Mouse (Mus musculus) limb, embryonic 15.5 days (tissue): Measurements from ENCODE around the gene Hist1h4f. TPM values are rescaled to one million over a fixed set of nuclear protein-coding genes. Genes with fewer than 3 reads are reported as not detected.
"Not testable (repeated sequence)": the region's sequence is repeated elsewhere in the genome, so short reads cannot be mapped to it uniquely, and the experiment has no call there.

Experiments used
- ATAC-seq: fragments of 200-750 bp; cut with Nextera tagmentation; 2 replicates; pipeline ENCODE4 v1.8.0; 2017; ENCODE audit warnings: low read depth, moderate TSS enrichment; ENCODE audit not compliant: insufficient number of reproducible peaks, low FRiP score, low TSS enrichment
- H3K27ac ChIP-seq: fragments of 300-500 bp; sonication (generic); 2 replicates; pipeline ENCODE4 v1.5.1; 2015; ENCODE audit warnings: moderate library complexity, mild to moderate bottlenecking, inconsistent platforms
- H3K27me3 ChIP-seq: fragments of 300-500 bp; sonication (generic); 2 replicates; pipeline ENCODE4 v1.6.1; 2015; ENCODE audit warnings: inconsistent platforms
- H3K36me3 ChIP-seq: fragments of 300-500 bp; sonication (generic); 2 replicates; pipeline ENCODE4 v1.6.1; 2015; ENCODE audit warnings: inconsistent platforms
- H3K4me1 ChIP-seq: fragments of 300-500 bp; sonication (generic); 2 replicates; pipeline ENCODE4 v1.6.1; 2015; ENCODE audit warnings: inconsistent platforms
- H3K4me2 ChIP-seq: fragments of 300-500 bp; sonication (generic); 2 replicates; pipeline ENCODE4 v1.6.1; 2015; ENCODE audit warnings: mild to moderate bottlenecking, inconsistent platforms
- H3K4me3 ChIP-seq: fragments of 300-500 bp; sonication (generic); 2 replicates; pipeline ENCODE4 v1.5.1; 2015; ENCODE audit warnings: mild to moderate bottlenecking, inconsistent platforms
- H3K9ac ChIP-seq: fragments of 300-500 bp; sonication (generic); 2 replicates; pipeline ENCODE4 v1.6.1; 2015; ENCODE audit warnings: inconsistent platforms
- H3K9me3 ChIP-seq: fragments of 300-500 bp; sonication (generic); 2 replicates; pipeline ENCODE4 v1.6.1; 2016; ENCODE audit warnings: inconsistent platforms
- WGBS: fragments of 180-500 bp; shearing (Covaris S2); methylation state at CpG from one replicate; pipeline ENCODE4 v1.1.7; 2015; 5-methylcytosine and 5-hydroxymethylcytosine counted together
- polyA plus RNA-seq: library from polyadenylated mRNA; unstranded; fragments of >200 nt; fragmentation: Nextera tagmentation; extraction: Ambion mirVana; gene quantifications from 2 replicates; pipeline ENCODE4 v1.2.1, GENCODE M21; 2015

Hist1h4f gene
- polyA plus RNA-seq, 1 experiment from 2014 or later = 0.95 TPM

- peak overlapping the region; percentile 20; the same call in 1 of the 2 replicates for H3K9ac ChIP-seq
- no peaks in the 10 kb centered on the region for H3K36me3 ChIP-seq
- 1% methylated on average over 15 of the region's 15 CpGs for WGBS
- no peaks in the 10 kb centered on the region for H3K27me3 ChIP-seq
- H3K4me3 ChIP-seq = peak overlapping the region; percentile 53
- ATAC-seq = no peak
- peak overlapping the region; percentile 75 for H3K4me2 ChIP-seq
- H3K4me1 ChIP-seq = peaks cover 31% of the 10 kb centered on the region
- H3K9me3 ChIP-seq = no peaks in the 10 kb centered on the region
- peak overlapping the region; percentile 94 for H3K27ac ChIP-seq
These were observed 16.9 kb downstream of the Hist1h4f start for GRCm38 (mm10) chr13:23534368-23535131.

- H3K27me3 ChIP-seq, H3K36me3 ChIP-seq, H3K9me3 ChIP-seq: not testable (repeated sequence)
- Histone ChIP-seq H3K9ac (peak within 1 kb of the TSS; percentile 42; the same call in 1 of the 2 replicates), H3K27ac (peak within 1 kb of the TSS; percentile 94), H3K4me1 (peaks cover 31% of the 10 kb centered on the region), H3K4me3 (peak within 1 kb of the TSS; percentile 53), H3K4me2 (peak within 1 kb of the TSS; percentile 75)
- peak; percentile 47 for ATAC-seq
- WGBS = under 1% methylated on average over 25 of the region's 53 CpGs
These were observed 17.7 kb downstream of the Hist1h4f start, which contains the start of gene Hist1h2af for GRCm38 (mm10) chr13:23533560-23534367. Hist1h2af (plus strand) TSS chr13:23533906.

DNA sequence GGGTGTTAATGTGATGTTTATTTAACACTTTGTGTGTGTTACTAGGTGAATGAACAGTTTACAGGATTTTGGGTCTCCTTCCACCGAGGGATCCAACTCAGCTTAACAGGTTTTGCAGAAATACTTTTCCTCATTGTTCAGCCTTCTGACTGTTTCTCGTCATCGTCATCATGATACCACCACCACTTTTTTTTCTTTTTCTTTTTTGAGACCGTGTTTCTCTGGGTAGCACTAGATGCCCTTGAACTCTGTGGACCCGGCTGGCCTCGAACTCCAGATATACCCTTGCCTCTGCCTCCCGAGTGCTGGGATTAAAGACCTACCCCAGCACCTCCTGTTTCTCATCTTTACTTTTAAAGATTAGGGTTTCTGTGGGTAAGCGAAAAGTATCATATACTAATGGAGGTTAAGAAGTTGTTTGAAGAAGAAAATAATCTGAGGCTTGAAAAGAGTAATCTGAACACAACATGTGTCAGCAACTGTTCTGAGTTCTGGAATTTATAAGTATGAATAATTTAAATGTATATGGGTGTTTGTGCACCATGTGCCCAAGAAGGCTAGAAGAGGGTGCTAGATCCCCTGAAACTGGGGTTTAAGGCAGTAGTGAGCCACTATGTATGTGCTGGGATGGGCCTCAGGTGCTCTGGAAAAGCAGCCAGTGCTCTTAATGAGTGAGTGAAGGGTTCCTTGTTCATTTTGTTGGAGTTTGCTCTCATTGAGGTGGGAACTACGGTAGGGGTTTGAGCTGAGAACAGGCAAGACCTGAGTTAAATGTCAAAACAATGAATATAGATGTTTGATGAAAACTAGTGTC, 19.0 kb downstream of the Hist1h4f start:
- Histone ChIP-seq H3K9me3 (no peaks in the 10 kb centered on the region), H3K4me2 (peak overlapping the region; percentile 75), H3K9ac (peak overlapping the region; percentile 21; the same call in 1 of the 2 replicates), H3K4me1 (peaks cover 27% of the 10 kb centered on the region), H3K27me3 (no peaks in the 10 kb centered on the region), H3K4me3 (peak overlapping the region; percentile 53), H3K36me3 (no peaks in the 10 kb centered on the region), H3K27ac (peak overlapping the region; percentile 94)
- ATAC-seq = no peak
- WGBS = 16% methylated on average over 9 of the region's 9 CpGs

DNA sequence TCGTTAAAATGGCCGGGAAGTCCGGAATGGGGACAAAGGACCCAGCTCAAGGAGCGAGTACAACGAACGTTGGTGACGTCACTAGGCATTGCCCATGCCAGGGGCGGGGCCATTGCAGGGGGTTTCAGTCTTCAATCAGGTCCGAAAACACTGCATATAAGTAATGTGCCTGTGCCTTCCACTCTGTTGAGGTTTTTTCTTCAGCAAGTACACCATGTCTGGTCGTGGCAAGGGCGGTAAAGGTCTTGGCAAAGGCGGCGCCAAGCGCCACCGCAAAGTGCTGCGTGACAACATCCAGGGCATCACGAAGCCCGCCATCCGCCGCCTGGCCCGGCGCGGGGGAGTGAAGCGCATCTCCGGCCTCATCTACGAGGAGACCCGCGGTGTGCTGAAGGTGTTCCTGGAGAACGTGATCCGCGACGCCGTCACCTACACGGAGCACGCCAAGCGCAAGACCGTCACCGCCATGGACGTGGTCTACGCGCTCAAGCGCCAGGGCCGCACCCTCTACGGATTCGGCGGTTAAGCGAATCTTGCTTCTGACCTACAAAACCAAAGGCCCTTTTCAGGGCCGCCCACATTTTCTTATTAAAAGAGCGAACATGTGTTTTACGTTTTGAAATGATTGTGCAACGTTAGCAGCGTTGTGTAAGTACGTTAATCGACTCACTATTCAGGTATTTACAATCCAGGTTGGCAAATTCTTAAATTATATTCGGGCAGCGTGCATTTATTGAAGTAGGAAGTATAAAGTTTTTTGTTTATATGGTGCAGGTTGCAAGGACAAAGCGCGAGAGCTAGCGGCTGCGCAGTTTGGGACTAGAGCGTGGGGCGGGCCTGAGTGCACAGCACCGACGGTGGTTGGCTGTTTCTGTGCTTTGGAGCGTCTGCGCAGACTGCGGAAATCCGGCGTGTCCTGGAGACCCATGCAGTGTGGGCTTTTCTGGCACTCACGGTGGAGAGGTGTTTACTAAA, 20.3 kb downstream of the Hist1h4f start, which contains the start of gene Hist1h4h:
Hist1h4h (plus strand) TSS at position 150 of the 975 bp plus-strand sequence.
- H3K9ac ChIP-seq = peak within 1 kb of the TSS; percentile 29
- peak within 1 kb of the TSS; percentile 45 for H3K4me3 ChIP-seq
- no peaks in the 10 kb centered on the region for H3K9me3 ChIP-seq
- H3K4me2 ChIP-seq = peak within 1 kb of the TSS; percentile 75
- under 1% methylated on average over 60 of the region's 70 CpGs for WGBS
- no peaks in the 10 kb centered on the region for H3K27me3 ChIP-seq
- H3K4me1 ChIP-seq = peaks cover 25% of the 10 kb centered on the region
- H3K36me3 ChIP-seq = no peaks in the 10 kb centered on the region
- peak within 1 kb of the TSS; percentile 94 for H3K27ac ChIP-seq
- ATAC-seq = peak; percentile 76

- Histone ChIP-seq H3K4me1 (peaks cover 26% of the 10 kb centered on the region), H3K4me2 (peak overlapping the region; percentile 75), H3K27me3 (no peaks in the 10 kb centered on the region), H3K9ac (peak overlapping the region; percentile 29; the same call in 1 of the 2 replicates), H3K27ac (peak overlapping the region; percentile 94), H3K9me3 (no peaks in the 10 kb centered on the region), H3K36me3 (no peaks in the 10 kb centered on the region), H3K4me3 (peak overlapping the region; percentile 45)
- WGBS = under 1% methylated on average over 20 of the region's 20 CpGs
- ATAC-seq = no peak
These were observed 21.1 kb downstream of the Hist1h4f start for GRCm38 (mm10) chr13:23530181-23530900.

- Histone ChIP-seq H3K36me3 (no peaks in the 10 kb centered on the region), H3K4me1 (peaks cover 26% of the 10 kb centered on the region), H3K9ac (0 out of 2 replicates have a peak overlapping the region, but pooled peaks have one; percentile 17), H3K27me3 (no peaks in the 10 kb centered on the region), H3K9me3 (no peaks in the 10 kb centered on the region), H3K4me3 (peak overlapping the region; percentile 45), H3K4me2 (peak overlapping the region; percentile 75), H3K27ac (peak overlapping the region; percentile 94)
- no peak for ATAC-seq
- WGBS = 25% methylated on average over 2 of the region's 2 CpGs
These were observed 21.8 kb downstream of the Hist1h4f start for GRCm38 (mm10) chr13:23529480-23530165.

- no peak overlapping the region for H3K9ac ChIP-seq
- no peak for ATAC-seq
- no peak overlapping the region for H3K4me3 ChIP-seq
- H3K9me3 ChIP-seq = no peaks in the 10 kb centered on the region
- H3K27me3 ChIP-seq = no peaks in the 10 kb centered on the region
- peaks cover 24% of the 10 kb centered on the region for H3K4me1 ChIP-seq
- H3K36me3 ChIP-seq = no peaks in the 10 kb centered on the region
- WGBS = 61% methylated on average over 5 of the region's 5 CpGs
- no peak overlapping the region for H3K4me2 ChIP-seq
- no peak overlapping the region for H3K27ac ChIP-seq
These were observed 22.4 kb downstream of the Hist1h4f start for GRCm38 (mm10) chr13:23529005-23529404.

DNA sequence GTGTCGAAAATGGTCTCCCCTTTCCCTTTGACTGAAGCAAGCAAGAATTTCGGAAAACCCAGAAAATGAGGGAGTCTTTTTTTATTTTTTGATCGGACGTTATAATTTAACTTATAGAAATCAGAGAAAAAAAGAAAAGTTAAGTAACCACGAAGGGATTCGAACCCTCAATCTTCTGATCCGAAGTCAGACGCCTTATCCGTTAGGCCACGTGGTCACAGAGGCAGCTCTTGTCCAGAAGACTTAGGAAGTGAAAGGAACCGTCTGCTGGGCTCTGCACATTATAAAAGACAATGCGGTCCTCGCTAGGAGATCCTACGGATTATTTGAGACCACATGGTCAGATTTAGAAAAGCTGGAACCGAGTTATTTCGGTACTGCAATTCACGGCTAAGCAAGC, 25.1 kb downstream of the Hist1h4f start:
- under 1% methylated on average over 17 of the region's 17 CpGs for WGBS
- peaks cover 11% of the 10 kb centered on the region; the same call in 1 of the 2 replicates for H3K4me1 ChIP-seq
- ATAC-seq = peak; percentile 48; the same call in 1 of the 2 replicates
- peak overlapping the region; percentile 77 for H3K27ac ChIP-seq
- H3K9me3 ChIP-seq = no peaks in the 10 kb centered on the region
- no peak overlapping the region for H3K9ac ChIP-seq
- no peaks in the 10 kb centered on the region for H3K27me3 ChIP-seq
- no peaks in the 10 kb centered on the region for H3K36me3 ChIP-seq
- H3K4me2 ChIP-seq = peak overlapping the region; percentile 49
- H3K4me3 ChIP-seq = peak overlapping the region; percentile 50

GRCm38 (mm10) chr13:23525901-23526300, 25.5 kb downstream of the Hist1h4f start:
- no peak overlapping the region for H3K27ac ChIP-seq
- H3K9me3 ChIP-seq = no peaks in the 10 kb centered on the region
- peaks cover 11% of the 10 kb centered on the region; the same call in 1 of the 2 replicates for H3K4me1 ChIP-seq
- 2% methylated on average over 10 of the region's 10 CpGs for WGBS
- no peak overlapping the region for H3K9ac ChIP-seq
- peak overlapping the region; percentile 50 for H3K4me3 ChIP-seq
- no peak for ATAC-seq
- H3K36me3 ChIP-seq = no peaks in the 10 kb centered on the region
- peak overlapping the region; percentile 49 for H3K4me2 ChIP-seq
- H3K27me3 ChIP-seq = no peaks in the 10 kb centered on the region
